Mouse (Mus musculus) retina, embryonic 14.5 days (tissue): Measurements from ENCODE around the gene Atg2b.

Experiments
- DNase-seq: peaks from one replicate; pipeline ENCODE4 v3.0.0-alpha.2; 2015; ENCODE audit warnings: low spot score

Gene Atg2b

DNA sequence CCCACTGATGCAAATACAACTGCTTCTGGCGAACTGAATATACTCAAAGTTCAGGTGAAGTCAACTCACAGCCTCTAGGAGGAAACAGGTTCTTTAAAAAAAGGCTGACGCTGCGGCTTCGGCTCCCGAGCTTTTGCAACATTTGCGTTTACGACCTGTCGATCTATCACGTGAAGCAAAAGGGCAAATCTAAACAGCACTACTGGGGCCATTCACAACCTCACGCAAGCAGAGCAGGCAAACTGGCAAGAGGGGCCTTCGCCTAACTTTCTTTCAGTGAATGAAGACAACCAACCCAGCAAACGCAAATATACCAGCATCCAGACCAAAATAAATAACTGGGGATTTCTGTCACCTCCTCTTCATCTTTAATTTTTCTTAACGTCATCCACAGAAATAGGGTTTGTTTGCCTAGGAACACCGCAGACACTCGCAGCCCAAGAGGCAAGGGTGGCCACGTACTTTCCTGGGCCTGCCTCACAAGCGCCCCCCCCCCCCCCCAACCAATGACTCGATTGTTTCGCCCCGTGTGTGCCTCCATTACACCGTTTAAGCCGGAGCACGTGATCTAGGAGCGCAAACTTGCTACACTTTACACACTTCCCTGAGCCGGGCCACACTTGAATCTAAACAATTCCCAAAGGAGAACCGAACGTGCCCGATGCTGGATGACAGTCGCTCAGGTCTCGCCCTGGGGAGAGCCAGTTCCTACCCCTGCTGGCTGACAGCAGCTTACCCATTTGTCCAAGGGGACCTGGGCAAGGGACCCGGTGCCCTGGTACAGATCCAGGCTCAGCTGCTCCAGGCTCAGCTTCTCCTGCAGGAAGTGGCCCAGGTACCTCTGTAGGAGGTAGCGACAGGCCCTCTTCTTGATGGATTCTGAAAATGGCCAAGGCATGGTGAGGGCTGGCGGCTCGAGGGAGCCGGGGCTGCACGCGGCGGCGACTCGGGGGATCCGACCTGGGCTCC lies 794 bp downstream of the Atg2b start, which contains the start of gene Gskip:
TSS of gene Gskip (plus strand) at position 897 of the 969 bp plus-strand sequence.
- peak; percentile 53 for DNase-seq

DNA sequence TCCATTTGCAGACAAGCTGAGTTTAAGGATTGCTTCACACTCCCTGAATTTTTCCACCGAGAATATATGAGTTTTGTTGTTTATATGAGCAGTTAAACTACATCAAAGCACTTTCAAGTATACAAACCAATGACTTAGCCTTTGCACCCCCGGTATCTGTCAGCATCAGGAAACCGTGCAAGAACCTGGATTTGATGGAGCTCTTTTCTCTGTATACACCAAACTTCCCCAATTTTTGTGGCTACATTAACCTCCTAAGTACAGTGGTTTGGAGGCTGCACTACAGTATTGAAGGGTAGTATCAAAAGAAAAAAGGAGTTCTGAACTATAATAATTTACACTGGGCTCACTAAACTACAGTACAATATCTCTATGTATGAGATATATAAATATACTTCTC lies 6.2 kb downstream of the Atg2b start:
- no peak for DNase-seq

- DNase-seq = no peak
These were observed 6.8 kb downstream of the Atg2b start for GRCm38 (mm10) chr12:105678211-105678610.

DNA sequence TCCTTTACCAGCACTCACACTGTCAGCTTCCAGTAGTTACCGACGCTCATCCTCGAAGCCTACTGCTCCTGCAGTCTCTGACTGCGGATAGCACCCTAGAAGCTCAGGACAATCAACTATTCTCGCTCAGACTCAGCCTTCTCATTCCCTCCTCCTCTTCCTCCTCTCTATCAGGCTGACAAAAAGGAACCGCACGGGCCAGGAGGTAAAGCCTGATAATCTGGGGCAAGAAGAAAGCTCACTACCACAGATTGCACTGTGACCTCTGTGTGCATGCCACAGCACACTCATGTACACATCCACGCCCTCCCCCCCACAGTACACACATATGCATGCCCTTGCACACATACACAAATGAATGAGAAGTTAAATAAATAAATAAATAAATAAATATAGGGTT lies 8.7 kb downstream of the Atg2b start:
- DNase-seq = no peak

- DNase-seq = no peak
These were observed 29.2 kb downstream of the Atg2b start for GRCm38 (mm10) chr12:105655850-105656249.

- DNase-seq = no peak
These were observed 42.2 kb downstream of the Atg2b start for GRCm38 (mm10) chr12:105642770-105643321.

- DNase-seq = no peak
These were observed 47.5 kb downstream of the Atg2b start for GRCm38 (mm10) chr12:105637554-105637953.

DNA sequence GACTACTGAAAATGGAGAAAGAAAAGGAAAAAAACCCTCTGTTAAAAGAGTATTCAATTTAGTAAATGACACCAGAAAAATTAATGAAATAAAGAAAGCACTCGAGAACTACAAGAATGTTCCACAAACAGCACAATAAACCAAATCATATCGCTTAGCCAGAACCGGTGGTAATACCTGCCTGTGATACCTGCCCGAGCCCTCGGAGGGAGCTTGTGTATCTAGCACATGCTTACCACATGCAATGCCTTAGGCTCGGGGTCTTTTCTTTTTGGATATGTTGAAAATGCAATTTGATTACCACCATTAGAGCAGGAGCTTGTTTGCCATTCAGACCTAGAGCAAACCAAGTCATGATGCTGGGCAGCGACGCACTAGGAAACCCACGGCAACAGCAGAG lies 48.5 kb downstream of the Atg2b start:
- DNase-seq = no peak

- DNase-seq = no peak
These were observed 50.5 kb downstream of the Atg2b start for GRCm38 (mm10) chr12:105634374-105635067.

- DNase-seq = no peak
These were observed 59.2 kb downstream of the Atg2b start for GRCm38 (mm10) chr12:105625798-105626197.

- no peak for DNase-seq
These were observed 62.0 kb downstream of the Atg2b start for GRCm38 (mm10) chr12:105622981-105623539.

DNA sequence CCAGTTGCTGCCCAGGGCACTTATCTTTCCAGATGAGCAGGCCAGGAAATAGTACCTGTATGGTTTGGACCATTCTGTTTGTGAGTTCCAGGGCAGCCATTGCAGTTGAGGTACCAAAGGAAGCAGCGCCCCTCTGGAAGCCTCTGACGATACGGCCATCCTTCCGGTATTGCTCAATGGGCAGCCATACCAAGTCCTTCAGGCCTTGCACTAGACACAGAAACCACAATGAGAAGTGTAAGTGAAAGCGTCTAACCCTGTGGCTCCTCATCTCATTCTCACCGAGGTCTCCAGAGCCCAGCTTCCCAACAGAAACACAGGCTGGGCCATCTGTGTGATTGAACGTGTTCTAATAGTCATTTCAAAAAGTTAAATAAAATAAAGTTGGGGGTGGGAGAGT lies 63.0 kb downstream of the Atg2b start:
- no peak for DNase-seq

- DNase-seq = no peak
These were observed 71.5 kb downstream of the Atg2b start for GRCm38 (mm10) chr12:105613559-105613958.

DNA sequence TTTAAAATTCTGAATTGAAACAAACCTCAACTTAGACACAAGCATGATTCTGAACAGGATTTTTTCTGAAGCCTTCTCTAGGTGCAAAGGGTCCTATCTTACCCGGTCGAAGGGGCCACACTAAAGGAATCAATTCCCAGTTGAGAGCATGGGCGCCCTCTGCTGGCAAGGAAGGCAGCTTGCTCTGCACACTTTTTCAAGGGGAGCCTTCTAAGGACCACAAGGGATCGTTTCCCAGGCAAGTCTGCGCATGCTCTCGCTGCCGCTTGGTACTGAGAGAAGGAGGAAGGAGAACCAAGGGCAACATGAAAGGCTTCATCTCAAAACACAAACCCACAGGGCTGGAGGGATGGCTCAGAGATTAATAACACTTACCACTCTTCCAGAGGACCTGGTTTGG lies 73.3 kb downstream of the Atg2b start:
- DNase-seq = peak; percentile 83

DNA sequence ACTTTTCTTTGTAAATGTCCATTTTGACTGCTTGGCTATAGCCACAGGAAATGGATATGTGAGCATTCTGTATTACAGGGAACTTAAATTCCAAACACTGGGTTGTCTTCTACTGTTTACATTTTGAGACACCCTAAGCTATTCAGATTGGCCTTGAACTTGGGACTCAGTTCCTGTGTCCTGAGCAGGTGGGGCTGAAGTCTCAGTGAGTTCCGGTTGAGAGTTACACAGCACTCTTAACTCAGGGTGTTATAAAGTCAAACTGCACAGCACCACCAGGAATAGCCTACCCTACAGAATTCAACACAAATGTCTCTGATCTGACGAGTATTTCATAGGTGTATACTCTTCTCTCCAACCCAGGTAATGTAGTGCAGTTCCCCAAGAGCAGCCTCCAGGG lies 74.0 kb downstream of the Atg2b start:
- no peak for DNase-seq

DNA sequence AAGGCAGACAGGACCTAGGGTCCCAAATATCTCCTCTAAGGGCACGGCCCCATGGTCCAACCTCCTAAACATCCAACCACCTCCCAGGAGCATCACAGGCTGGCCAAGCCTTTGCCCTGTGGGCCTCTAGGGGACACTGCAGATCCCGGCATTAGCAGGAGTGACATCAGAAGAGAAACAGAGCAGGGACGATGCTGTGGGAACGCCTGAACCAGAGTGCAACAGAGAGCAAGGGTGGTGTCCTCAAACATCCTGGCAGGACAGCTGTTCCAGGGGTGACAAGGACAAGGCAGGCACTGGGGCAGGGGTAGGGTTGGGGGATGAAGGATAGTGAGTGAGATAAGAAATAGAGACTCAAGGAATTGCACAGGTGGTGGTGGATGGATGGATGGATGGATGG lies 78.1 kb downstream of the Atg2b start:
- no peak for DNase-seq

DNA sequence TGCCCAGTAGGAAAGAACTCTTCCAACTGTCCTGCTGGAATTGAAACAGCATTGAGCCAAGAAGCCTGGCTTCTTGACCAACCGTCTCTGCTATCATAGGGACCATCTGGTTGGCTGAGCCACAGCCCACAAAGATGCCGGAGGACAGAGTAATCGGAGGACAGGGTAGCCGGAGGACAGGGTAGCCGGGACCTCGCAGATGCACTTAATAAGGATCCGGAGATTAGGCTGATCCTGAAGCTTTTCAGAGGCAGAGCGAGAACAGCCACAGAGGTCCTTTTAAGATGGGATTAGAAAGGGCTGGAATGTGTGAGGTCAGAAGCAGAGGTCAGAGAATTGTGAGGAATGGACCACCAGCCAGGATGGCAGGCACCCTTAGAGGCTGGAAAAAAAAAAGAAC lies 79.8 kb downstream of the Atg2b start:
- DNase-seq = peak; percentile 45

DNA sequence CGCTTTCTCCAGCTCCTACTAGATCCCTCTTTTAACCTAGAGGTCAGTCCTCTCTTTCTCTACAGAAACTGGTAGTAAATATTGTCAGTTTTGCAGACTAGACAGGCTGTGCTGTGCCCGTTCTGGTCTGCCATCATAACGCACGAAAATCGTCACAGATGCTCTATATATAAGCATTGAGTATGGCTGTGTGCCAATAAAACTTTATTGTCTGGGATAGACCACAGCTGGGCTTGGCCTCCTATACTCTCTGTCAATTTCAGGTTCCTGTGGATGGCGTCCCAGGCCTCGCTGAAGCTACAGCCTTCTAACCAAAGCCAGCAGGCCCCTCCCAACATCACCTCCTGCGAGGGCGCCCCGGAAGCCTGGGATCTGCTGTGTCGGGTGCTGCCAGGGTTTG lies 81.1 kb downstream of the Atg2b start:
- DNase-seq = no peak

DNA sequence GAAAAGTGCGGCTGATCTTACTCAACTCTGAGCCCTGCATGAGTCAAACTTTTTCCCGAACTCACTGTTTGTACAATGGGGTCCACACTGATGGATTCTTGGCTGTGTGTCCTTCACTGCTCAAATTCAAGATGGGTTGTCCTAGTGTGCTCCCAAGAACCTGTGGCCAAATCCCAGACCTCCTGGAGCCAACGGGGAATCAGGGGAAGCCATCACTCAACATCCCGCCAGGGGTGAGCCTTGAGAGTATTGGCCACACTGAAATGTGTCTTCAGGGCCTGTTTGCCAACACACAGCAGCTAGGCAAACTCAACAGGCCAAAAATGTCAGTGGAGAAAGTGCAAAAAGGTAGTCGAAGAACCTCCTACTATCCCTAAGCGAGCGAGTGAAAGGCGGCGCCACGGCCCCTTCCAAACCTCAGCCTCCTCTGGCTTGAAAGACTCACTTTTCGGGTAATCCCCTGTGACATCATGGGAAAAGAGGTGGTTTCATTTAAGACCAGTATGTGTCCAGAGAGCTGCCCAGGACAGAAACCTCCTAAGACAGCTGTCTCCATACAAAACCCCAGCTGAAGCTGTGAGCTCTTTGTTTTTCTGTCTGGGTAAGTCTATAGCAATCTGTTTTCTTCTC lies 82.3 kb downstream of the Atg2b start, which contains the start of gene Bdkrb1:
TSS of gene Bdkrb1 (plus strand) at position 505 of the 630 bp plus-strand sequence.
- DNase-seq = no peak

- DNase-seq = no peak
These were observed 83.4 kb downstream of the Atg2b start for GRCm38 (mm10) chr12:105601586-105601985.

- DNase-seq = no peak
These were observed 85.9 kb downstream of the Atg2b start for GRCm38 (mm10) chr12:105599098-105599497.

- no peak for DNase-seq
These were observed 86.5 kb downstream of the Atg2b start for GRCm38 (mm10) chr12:105598503-105598902.
